Mouse (Mus musculus) small intestine, adult 2 months (tissue): ENCODE measurements at regions not wholly inside any gene's neighbourhood (a gene's known extent, or its start where the extent isn't known, plus 50 kb on each side); places are given as distances from the start of the nearest gene placed in this dataset.

Experiments
- H3K27ac ChIP-seq: fragments of 200-500 bp; 2 replicates; pipeline ENCODE4 v1.5.1; 2012; ENCODE audit warnings: low read depth, low read length, control low read depth, inconsistent platforms; ENCODE audit not compliant: insufficient read depth
- H3K27me3 ChIP-seq: fragments of 200-500 bp; 2 replicates; pipeline ENCODE4 v1.6.1; 2012; ENCODE audit warnings: mild to moderate bottlenecking, moderate library complexity, low read length, inconsistent platforms; ENCODE audit not compliant: control insufficient read depth, insufficient read depth
- H3K36me3 ChIP-seq: fragments of 200-500 bp; 2 replicates; pipeline ENCODE4 v1.6.1; 2012; ENCODE audit warnings: mild to moderate bottlenecking, low read length, control low read depth, inconsistent platforms; ENCODE audit not compliant: control insufficient read depth, insufficient read depth
- H3K4me1 ChIP-seq: fragments of 200-500 bp; 2 replicates; pipeline ENCODE4 v1.6.1; 2012; ENCODE audit warnings: low read length, inconsistent platforms, mixed read lengths; ENCODE audit not compliant: control insufficient read depth, insufficient read depth, insufficient read length
- H3K4me3 ChIP-seq: fragments of 200-500 bp; 2 replicates; pipeline ENCODE4 v1.5.1; 2012; ENCODE audit warnings: low read depth, mild to moderate bottlenecking, control low read depth, inconsistent platforms, low read length, moderate library complexity
- CTCF ChIP-seq: fragments of 200-500 bp; IDR thresholded peaks from 2 replicates; pipeline ENCODE4 v1.5.1; 2012; ENCODE audit warnings: low read depth, mild to moderate bottlenecking, control low read depth, inconsistent platforms, low read length, moderate library complexity, mixed read lengths; ENCODE audit not compliant: insufficient replicate concordance, insufficient read length; ENCODE audit errors: extremely low read depth
- POLR2A ChIP-seq: fragments of 200-500 bp; IDR thresholded peaks from 2 replicates; pipeline ENCODE4 v1.6.1; 2012; ENCODE audit warnings: low read depth, mild to moderate bottlenecking, control low read depth, inconsistent platforms, low read length, moderate library complexity
- WGBS: fragments of 180-500 bp; shearing (Covaris S2); methylation state at CpG from one replicate; pipeline ENCODE4 v1.1.7; 2018; 5-methylcytosine and 5-hydroxymethylcytosine counted together

- Histone ChIP-seq H3K4me1 (peaks cover 18% of the 10 kb centered on the region), H3K36me3 (no peaks in the 10 kb centered on the region), H3K27me3 (no peaks in the 10 kb centered on the region), H3K4me3 (no peak overlapping the region), H3K27ac (peak overlapping the region; percentile 71)
- WGBS: 7% methylated on average over 10 of the region's 10 CpGs
- TF ChIP-seq POLR2A (no peak), CTCF (no peak)
Observed at GRCm38 (mm10) chr2:170204768-170205514, 57.0 kb upstream of the Zfp217 start.

- Histone ChIP-seq H3K27ac (no peak overlapping the region), H3K4me3 (no peak overlapping the region), H3K4me1 (peaks cover 10% of the 10 kb centered on the region), H3K36me3 (no peaks in the 10 kb centered on the region), H3K27me3 (no peaks in the 10 kb centered on the region)
- TF ChIP-seq POLR2A (no peak), CTCF (no peak)
- WGBS: 89% methylated on average over 5 of the region's 5 CpGs
Observed at GRCm38 (mm10) chr2:170203496-170203895, 55.6 kb upstream of the Zfp217 start.

- 54% methylated on average over 10 of the region's 10 CpGs for WGBS
- no peak for TF ChIP-seq CTCF
- no peak for TF ChIP-seq POLR2A
- no peak overlapping the region for H3K4me3 ChIP-seq
- H3K27me3 ChIP-seq: no peaks in the 10 kb centered on the region
- peak overlapping the region; percentile 49 for H3K27ac ChIP-seq
- no peaks in the 10 kb centered on the region for H3K36me3 ChIP-seq
- peaks cover 6% of the 10 kb centered on the region for H3K4me1 ChIP-seq
Observed at GRCm38 (mm10) chr2:170201816-170202371, 54.0 kb upstream of the Zfp217 start.
